Mouse (Mus musculus) left cerebral cortex, adult 2 months (tissue): ENCODE data around the gene Syt17. TPM values are rescaled to one million over a fixed set of nuclear protein-coding genes. Genes with fewer than 3 reads are reported as not detected.

Experiments
- DNase-seq, 2 experiments: peaks; one replicate each; pipeline ENCODE4 v3.0.0; 2021 to 2022; ENCODE audit warnings: low spot score in 2 of 2, mixed read lengths in 1 of 2; ENCODE audit errors: extremely low spot score in 1 of 2
- H3K27ac ChIP-seq: fragments of 200-600 bp; 2 replicates; pipeline ENCODE4 v1.8.1; 2022
- H3K4me3 ChIP-seq: fragments of 200-600 bp; 2 replicates; pipeline ENCODE4 v1.8.1; 2022
- CTCF ChIP-seq: fragments of 200-600 bp; IDR thresholded peaks from 2 replicates; pipeline ENCODE4 v1.8.1; 2022; ENCODE audit warnings: antibody characterized with exemption, mild to moderate bottlenecking, moderate library complexity
- intact Hi-C: fragments of 180-260 bp; cut with DNase I; formaldehyde crosslinking; loops from one replicate; pipeline ENCODE4 v1.15.1; 2025
- total RNA-seq, 2 experiments: library from RNA; stranded (reverse); gene quantifications; 2 replicates each; pipeline ENCODE4 v1.2.3; 2021

Syt17 gene
- total RNA-seq, 2 experiments from 2014 or later, result 59.2 to 63.5 TPM

DNA sequence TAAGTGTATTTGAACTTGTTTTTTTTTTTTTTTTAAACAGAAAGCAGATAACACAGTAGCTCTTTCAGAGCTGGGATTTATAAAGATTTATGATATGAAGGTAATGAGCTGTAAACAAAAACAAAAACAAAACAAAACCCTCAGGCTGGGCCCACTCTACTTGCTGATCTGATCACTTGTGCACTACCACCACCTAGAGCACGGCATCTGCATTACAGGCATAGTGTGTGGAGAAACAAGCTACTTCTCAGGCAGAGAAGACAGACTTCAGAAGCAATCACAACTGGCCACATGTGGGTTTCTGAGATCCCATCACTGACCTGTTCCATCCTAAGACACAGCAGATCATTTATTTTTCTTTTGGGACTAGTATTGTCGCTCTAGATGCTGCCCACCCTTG is 38.6 kb downstream of the Syt17 start:
- no peak overlapping the region for H3K27ac ChIP-seq

DNA sequence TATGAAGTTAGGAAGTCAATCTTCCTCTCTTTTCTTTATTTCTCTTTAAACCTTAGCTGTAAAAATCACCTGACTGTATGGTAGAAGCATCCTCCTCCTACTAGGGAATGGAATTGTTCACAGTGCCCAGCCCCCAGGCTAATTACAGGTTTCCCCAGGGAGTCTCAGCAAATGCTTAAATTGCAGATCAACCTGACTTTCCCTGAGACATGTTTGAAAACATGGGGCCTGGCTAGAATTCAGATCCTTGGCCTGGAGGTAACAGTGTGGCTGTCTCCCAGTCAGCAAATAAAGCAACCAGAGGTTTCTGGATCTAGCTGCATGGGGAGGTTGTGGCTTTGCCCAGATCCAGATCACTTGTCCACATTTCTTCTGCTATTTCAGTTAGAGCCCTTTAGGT is 42.8 kb downstream of the Syt17 start:
- H3K27ac ChIP-seq, result no peak overlapping the region
- no peak for TF ChIP-seq CTCF
- H3K4me3 ChIP-seq, result no peak overlapping the region
- no peak for DNase-seq
- intact Hi-C loops, result no loop called here

More for the DNA sequence above, 38.6 kb downstream of the Syt17 start:
- peak; percentile 49 for TF ChIP-seq CTCF
- H3K4me3 ChIP-seq, result no peak overlapping the region
- intact Hi-C loops, result loop anchor here (2.0 kb wide), 1 partner anchor 105 kb away; no protein-coding TSS in a partner anchor
- no peak for DNase-seq

DNA sequence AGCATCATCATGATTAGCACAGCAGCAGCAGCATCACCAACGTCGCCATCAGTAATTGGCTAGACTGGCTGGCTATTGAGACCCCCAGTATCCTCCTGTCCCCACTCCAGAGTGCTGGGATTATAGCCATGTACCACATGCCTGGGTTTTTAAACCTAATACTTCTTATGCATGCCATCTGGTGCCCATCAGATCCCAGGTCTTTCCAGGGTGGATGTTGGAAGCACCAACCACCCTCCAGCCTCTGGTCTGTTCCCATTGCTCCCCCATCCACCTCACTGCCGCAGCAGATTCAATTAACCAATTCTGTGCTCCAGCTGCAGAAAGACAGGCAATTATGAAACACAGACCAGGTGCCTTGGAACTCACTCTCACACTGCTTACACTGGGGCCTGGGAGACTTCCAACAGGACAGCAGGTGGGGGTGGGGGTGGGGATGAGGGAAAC is 45.4 kb downstream of the Syt17 start:
- intact Hi-C loops, result no loop called here
- Histone ChIP-seq H3K4me3 (no peak overlapping the region), H3K27ac (no peak overlapping the region)
- no peak for TF ChIP-seq CTCF
- no peak for DNase-seq

DNA sequence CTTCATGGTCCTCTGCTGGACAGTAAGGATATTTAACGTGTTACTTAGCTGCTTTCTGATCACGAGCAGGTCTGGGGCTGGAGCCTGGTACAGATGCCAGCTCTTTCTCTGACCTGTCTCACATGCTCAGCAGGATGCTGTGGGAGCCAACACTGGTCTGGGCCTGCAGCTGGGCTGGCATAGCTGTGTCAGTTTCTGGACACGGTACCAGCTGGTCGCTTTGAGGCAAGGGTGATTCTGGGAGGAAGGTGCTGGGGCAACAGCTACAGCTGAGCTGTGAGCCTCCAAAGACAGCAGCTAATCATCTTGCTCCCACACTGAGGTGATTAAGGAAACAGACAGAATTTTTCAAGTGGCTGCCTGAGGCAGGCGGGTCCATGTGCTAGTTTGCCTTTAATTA is 46.1 kb downstream of the Syt17 start:
- no peak for TF ChIP-seq CTCF
- H3K27ac ChIP-seq, result no peak overlapping the region
- intact Hi-C loops, result loop anchor here (2.0 kb wide), 1 partner anchor 27 kb away; no protein-coding TSS in a partner anchor
- H3K4me3 ChIP-seq, result no peak overlapping the region
- DNase-seq, result no peak

DNA sequence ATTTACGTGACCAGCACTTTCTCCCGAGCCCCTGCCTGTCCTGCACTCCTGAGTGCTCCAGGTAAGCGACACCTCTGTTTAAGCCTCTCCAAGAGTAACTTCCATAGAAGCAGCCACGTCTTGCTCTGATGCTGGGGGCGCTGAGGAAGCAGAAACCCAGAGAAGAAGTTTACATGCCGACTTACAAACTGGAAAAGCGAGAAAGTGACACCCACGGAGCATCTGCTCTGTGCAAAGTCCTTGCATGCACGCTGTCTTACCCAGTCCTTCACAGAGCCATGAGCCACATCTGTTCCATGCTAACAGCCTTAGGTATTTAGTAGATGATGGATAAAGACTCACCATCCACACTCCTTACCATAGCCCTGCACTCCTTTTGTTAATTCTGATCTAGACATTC is 48.3 kb downstream of the Syt17 start:
- DNase-seq, result peak; percentile 65 to 75
- intact Hi-C loops, result loop anchor here (1.0 to 2.0 kb wide), 2 partner anchors 29 to 35 kb away; no protein-coding TSS in a partner anchor

DNA sequence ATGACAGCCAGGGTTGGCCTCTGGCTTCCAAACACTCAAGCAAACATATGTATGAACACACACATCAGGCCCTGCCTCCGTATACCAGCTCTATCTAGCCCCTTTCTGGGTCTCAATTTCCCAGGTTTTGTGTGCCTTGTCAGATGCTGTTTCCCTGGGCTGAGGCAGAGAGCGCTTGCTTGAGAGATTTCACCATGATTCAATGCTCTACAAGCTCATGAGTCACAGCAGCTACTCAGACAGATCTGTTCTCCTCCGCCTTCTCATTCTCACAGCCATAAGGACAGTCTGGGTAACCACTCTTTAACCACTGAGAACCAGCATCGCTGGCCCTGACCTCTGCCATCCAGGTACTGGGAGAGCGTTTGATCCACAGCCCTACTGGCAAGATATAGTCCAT is 57.3 kb downstream of the Syt17 start:
- peak overlapping the region; percentile 83 for H3K27ac ChIP-seq

More for the DNA sequence above, 48.3 kb downstream of the Syt17 start:
- H3K27ac ChIP-seq, result no peak overlapping the region
- TF ChIP-seq CTCF, result no peak
- no peak overlapping the region for H3K4me3 ChIP-seq

DNA sequence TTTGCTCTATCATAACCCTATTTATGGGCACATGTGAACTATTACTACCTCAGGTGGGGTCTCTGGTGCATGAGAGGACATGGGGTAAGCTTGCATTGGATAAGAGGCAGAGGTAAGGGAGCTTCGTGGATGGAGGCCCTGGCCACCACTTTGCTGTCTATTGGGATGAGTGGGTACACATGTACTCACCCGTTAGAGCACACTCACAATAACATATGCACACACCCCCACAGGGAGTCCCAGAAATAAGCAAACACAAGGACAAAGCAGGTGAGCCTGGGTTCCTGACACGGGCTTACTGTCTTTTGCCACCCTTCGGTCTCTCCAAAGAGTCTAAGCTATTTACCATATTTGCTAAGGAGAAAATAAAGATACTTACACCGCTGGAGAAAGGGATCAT is 67.0 kb downstream of the Syt17 start:
- no peak overlapping the region for H3K27ac ChIP-seq
- no peak for TF ChIP-seq CTCF
- no peak overlapping the region for H3K4me3 ChIP-seq
- DNase-seq, result no peak
- intact Hi-C loops, result no loop called here

More for the DNA sequence above, 57.3 kb downstream of the Syt17 start:
- no peak for TF ChIP-seq CTCF
- no peak overlapping the region for H3K4me3 ChIP-seq
- no peak for DNase-seq
- intact Hi-C loops, result no loop called here

DNA sequence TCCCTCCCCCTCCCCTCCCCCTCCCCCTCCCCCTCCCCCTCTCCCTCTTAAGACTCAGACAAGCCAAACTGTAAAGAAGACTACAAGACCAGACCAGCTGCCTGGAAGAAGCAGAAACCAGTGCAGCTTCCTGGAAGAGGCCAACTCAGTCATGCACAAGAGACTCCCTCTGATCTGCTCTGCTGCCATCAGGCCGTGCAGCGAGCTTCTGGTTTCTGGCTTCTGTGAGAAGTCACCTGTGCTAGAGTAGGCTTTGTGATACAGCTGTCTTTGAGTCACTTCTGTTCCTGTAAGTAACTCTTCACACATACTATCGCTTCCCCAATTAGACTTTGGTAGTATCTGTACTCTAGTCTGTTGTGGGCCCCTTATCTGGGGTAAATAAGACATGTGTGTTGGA is 68.0 kb downstream of the Syt17 start:
- Histone ChIP-seq H3K4me3 (no peak overlapping the region), H3K27ac (no peak overlapping the region)
- no peak for TF ChIP-seq CTCF
- DNase-seq, result no peak
- intact Hi-C loops, result no loop called here

DNA sequence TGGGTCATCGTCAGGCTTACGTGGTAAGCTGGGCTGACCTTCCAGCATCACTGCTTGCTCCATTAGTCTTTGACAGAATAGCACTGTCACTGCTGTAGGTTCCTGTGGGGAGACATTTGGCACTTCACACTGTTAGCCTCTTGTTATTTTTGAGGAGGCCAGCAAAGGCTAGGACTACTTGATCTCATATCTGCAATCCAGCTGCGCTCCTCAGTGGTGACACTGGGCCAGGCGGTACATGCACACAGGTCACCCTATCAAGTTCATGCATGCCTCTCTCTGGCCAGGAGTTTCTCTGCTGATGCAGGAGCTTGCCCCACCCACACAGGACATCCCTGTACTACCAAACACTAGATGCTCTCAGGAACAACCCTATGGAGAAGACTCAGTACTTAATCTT is 71.4 kb downstream of the Syt17 start:
- intact Hi-C loops, result no loop called here
- no peak for TF ChIP-seq CTCF
- DNase-seq, result no peak
- H3K4me3 ChIP-seq, result no peak overlapping the region
- no peak overlapping the region for H3K27ac ChIP-seq

DNA sequence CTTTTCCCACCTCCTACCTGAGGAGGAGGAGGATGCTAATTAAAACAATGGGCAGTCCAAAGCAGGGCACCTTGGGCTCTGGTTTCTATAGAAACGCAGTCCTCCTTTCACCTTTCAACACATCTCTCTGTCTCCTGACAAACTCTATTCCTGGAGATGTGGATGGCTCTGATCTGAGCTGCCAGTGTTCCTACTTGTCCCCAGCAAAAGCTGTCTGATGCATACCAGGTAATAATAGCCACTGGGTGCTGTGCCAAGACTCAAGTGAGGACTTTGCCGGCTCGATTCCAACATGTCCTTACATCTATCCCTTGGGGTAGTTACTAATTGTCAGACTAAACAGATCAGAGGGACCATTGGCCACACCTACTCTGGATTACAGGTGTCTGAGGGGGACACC is 72.7 kb downstream of the Syt17 start:
- DNase-seq, result no peak
- intact Hi-C loops, result no loop called here
- no peak for TF ChIP-seq CTCF
- no peak overlapping the region for H3K27ac ChIP-seq
- H3K4me3 ChIP-seq, result no peak overlapping the region

DNA sequence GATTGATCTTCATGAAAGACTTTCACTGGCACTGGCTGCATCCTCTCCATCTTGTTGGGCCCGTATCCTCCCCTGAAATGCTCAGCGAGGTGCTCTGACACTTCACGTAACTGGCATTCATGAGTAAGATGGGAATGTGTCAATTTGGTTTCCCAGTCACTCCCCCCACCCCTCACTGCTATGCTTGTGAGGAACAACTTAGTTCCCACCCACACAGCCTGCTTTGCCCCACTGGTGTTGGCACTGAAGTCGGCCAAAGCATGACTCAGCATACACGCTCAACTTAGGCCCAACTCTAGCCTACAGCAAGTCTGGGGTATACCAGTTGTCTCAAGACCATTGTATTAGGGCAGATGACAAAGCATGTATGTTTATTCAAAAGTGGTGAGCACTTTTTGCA is 76.7 kb downstream of the Syt17 start:
- no peak overlapping the region for H3K27ac ChIP-seq
- intact Hi-C loops, result no loop called here
- peak; percentile 25 to 29 for DNase-seq
- no peak for TF ChIP-seq CTCF
- no peak overlapping the region for H3K4me3 ChIP-seq

DNA sequence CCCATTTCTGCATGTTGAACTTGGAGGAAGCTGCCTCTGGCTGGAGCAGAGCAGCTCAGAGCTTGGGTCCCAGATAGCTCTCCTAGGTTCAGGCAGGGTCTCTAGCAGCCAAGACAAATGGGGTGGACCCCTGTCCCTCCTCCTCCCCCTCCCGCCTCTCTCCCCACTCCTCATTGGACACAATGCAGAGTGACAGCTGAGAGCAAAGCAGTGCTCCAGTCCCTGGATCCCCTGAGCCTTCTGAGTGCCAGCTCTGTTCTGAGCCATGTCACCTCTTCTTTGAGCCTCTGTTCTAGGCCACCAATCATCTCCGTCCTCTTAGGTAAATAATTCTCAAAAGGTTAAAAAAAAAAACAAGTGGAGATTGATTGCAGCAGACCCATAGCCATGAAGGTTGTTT is 78.3 kb downstream of the Syt17 start:
- TF ChIP-seq CTCF, result no peak
- Histone ChIP-seq H3K27ac (no peak overlapping the region), H3K4me3 (no peak overlapping the region)
- DNase-seq, result no peak
- intact Hi-C loops, result no loop called here

DNA sequence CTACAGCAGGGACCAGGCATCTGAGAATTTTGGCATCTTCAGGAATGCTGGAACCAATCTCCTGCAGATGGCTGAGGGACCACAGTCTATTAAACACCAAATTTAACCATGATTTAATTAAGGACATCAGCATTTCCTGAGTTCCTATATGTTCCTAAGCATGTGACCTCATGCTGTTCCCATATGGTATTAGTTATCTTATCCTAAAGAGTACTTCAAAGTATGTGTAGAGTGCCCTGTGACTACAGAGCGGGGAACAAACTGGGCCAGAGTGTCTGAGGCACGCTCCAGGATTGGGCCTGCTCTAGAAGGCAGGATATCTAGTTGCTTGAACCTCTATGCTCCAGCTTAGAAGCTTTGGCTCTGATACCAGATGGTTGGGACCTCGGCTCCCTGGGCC is 82.1 kb downstream of the Syt17 start:
- no peak for DNase-seq
- H3K27ac ChIP-seq, result no peak overlapping the region
- intact Hi-C loops, result loop anchor here (2.0 kb wide), 2 partner anchors 51 to 77 kb away; no protein-coding TSS in a partner anchor
- H3K4me3 ChIP-seq, result no peak overlapping the region
- TF ChIP-seq CTCF, result no peak
